Mouse (Mus musculus) stomach, embryonic 14.5 days (tissue): ENCODE data around the gene 1110008P14Rik. TPM values are rescaled to one million over a fixed set of nuclear protein-coding genes. Genes with fewer than 3 reads are reported as not detected.

Experiments
- ATAC-seq: fragments of 200-750 bp; cut with Nextera tagmentation; 2 replicates; pipeline ENCODE4 v1.8.0; 2017; ENCODE audit warnings: low read depth, moderate TSS enrichment; ENCODE audit not compliant: insufficient number of reproducible peaks, insufficient read depth, low FRiP score
- H3K27ac ChIP-seq: fragments of 300-500 bp; sonication (generic); 2 replicates; pipeline ENCODE4 v1.5.1; 2014; ENCODE audit warnings: mild to moderate bottlenecking, low read length, moderate library complexity, mixed read lengths
- H3K27me3 ChIP-seq: fragments of 300-500 bp; sonication (generic); 2 replicates; pipeline ENCODE4 v1.6.1; 2014; ENCODE audit warnings: low read length, control low read depth, mixed read lengths; ENCODE audit not compliant: control insufficient read depth, insufficient read depth
- H3K36me3 ChIP-seq: fragments of 300-500 bp; sonication (generic); 2 replicates; pipeline ENCODE4 v1.6.1; 2014; ENCODE audit warnings: mild to moderate bottlenecking, control low read depth, low read length, moderate library complexity, mixed read lengths; ENCODE audit not compliant: control insufficient read depth, insufficient read depth
- H3K4me1 ChIP-seq: fragments of 300-500 bp; sonication (generic); 2 replicates; pipeline ENCODE4 v1.6.1; 2014; ENCODE audit warnings: low read length, control low read depth, mixed read lengths; ENCODE audit not compliant: control insufficient read depth, insufficient read depth
- H3K4me2 ChIP-seq: fragments of 300-500 bp; sonication (generic); replicated peaks from 2 replicates; pipeline ENCODE4 v1.6.1; 2014; ENCODE audit warnings: low read depth, low read length, control low read depth
- H3K4me3 ChIP-seq: fragments of 300-500 bp; sonication (generic); 2 replicates; pipeline ENCODE4 v1.5.1; 2014; ENCODE audit warnings: low read depth, low read length, control low read depth
- H3K9ac ChIP-seq: fragments of 300-500 bp; sonication (generic); replicated peaks from 2 replicates; pipeline ENCODE4 v1.6.1; 2014; ENCODE audit warnings: low read depth, mild to moderate bottlenecking, control low read depth, low read length, moderate library complexity, mixed read lengths
- H3K9me3 ChIP-seq: fragments of 300-500 bp; sonication (generic); 2 replicates; pipeline ENCODE4 v1.6.1; 2016; ENCODE audit warnings: low read depth, low read length, control low read depth; ENCODE audit not compliant: control insufficient read depth
- WGBS: fragments of 180-500 bp; shearing (Covaris S2); extraction: QIAGEN DNeasy Blood & Tissue Kit; methylation state at CpG from one replicate; pipeline ENCODE4 v1.1.7; 2014; 5-methylcytosine and 5-hydroxymethylcytosine counted together
- polyA plus RNA-seq: library from polyadenylated mRNA; unstranded; fragments of >200 nt; fragmentation: Nextera tagmentation; extraction: Ambion mirVana; gene quantifications from 2 replicates; pipeline ENCODE4 v1.2.1, GENCODE M21; 2014

1110008P14Rik gene
- polyA plus RNA-seq, 1 experiment from 2014 or later: 46.3 TPM

DNA sequence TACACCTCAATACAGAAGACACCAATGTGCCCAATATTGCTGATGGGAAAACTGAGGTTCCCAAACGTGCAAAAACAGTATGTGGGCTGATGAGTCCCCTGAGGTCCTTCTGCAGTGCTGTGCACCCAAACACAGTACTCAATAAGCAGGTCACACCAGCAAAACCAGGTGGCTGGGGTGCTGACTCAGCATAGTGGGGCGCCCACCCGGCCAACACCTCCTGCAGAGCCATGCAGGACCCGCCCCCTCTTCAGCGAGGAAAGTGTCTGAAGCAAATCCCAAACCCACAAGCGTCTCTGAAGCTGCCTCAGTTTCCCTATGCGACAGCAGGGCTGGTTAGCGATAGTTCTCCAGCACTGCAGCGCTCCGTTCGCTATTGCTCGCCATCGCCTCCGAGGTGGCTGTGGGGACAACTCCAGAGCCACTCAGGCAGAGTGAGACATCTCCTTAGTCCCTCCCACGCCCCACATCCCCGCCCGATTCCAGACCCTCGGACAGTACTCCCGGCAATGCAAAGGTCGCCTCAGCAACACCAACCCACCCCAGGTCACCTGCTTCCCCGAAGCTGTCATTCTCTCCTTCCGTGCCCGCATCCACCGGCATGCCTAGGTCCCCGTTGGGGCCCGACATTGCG, 480 bp downstream of the 1110008P14Rik start:
- Histone ChIP-seq H3K27me3 (no peaks in the 10 kb centered on the region), H3K4me1 (peaks cover 4% of the 10 kb centered on the region; the same call in 1 of the 2 replicates), H3K4me2 (peak overlapping the region; percentile 98), H3K4me3 (peak overlapping the region; percentile 69), H3K9ac (peak overlapping the region; percentile 42; the same call in 1 of the 2 replicates), H3K9me3 (no peaks in the 10 kb centered on the region), H3K36me3 (peaks cover 23% of the 10 kb centered on the region), H3K27ac (no peak overlapping the region)
- WGBS: under 1% methylated on average over 27 of the region's 27 CpGs
- ATAC-seq: peak; percentile 38; the same call in 1 of the 2 replicates

DNA sequence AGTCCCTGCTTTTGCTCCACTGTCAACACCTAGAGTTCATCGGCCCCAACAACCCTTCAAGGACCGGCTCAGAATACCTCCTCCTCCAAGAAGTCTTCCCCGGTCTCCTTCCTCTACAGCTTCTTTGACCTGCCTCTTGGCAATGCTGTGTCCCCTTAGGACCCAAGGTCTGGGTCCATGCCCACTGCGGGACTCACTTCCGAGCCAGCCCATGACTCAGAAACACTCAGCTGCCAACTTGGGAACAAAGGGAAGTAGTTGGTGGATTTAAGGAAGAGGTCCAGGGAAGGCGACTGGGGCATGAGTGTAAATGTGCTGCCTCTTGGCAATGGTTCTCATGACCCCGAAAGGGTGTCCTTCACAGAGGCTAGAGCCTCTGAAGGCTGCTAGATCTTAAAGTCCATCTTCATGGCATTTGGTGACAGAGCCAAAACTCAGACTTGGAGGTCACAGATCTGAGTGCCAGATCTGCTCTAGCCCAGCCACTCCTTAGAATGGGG, 1.7 kb downstream of the 1110008P14Rik start:
- Histone ChIP-seq H3K9ac (no peak overlapping the region), H3K27ac (no peak overlapping the region), H3K36me3 (peaks cover 34% of the 10 kb centered on the region), H3K4me1 (peaks cover 4% of the 10 kb centered on the region; the same call in 1 of the 2 replicates), H3K4me3 (no peak overlapping the region), H3K27me3 (no peaks in the 10 kb centered on the region), H3K4me2 (no peak overlapping the region), H3K9me3 (no peaks in the 10 kb centered on the region)
- no peak for ATAC-seq
- 89% methylated on average over 7 of the region's 7 CpGs for WGBS

DNA sequence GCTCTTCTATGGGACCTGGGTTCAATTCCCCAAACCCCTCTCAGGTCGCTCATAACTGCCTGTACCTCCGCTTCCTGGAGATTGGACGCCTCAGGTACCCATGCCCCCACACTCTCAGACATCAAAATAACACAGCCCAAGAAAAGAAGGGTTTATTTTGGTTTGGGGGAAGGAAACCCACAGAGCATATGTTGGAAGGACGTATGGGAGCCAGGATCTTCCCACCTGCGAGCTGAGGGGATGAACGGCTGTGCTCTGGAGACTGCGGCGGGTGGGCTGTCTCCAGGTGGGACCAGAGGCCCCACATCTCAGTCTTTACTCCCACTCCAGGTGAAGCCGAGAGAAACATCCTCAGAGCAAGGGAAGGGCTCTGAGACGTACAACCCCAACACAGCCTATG, 4.8 kb downstream of the 1110008P14Rik start:
- Histone ChIP-seq H3K27me3 (no peaks in the 10 kb centered on the region), H3K4me2 (no peak overlapping the region), H3K4me1 (peaks cover 4% of the 10 kb centered on the region; the same call in 1 of the 2 replicates), H3K9me3 (no peaks in the 10 kb centered on the region), H3K9ac (no peak overlapping the region), H3K36me3 (peaks cover 49% of the 10 kb centered on the region), H3K27ac (no peak overlapping the region), H3K4me3 (no peak overlapping the region)
- no peak for ATAC-seq
- WGBS: 95% methylated on average over 10 of the region's 10 CpGs

DNA sequence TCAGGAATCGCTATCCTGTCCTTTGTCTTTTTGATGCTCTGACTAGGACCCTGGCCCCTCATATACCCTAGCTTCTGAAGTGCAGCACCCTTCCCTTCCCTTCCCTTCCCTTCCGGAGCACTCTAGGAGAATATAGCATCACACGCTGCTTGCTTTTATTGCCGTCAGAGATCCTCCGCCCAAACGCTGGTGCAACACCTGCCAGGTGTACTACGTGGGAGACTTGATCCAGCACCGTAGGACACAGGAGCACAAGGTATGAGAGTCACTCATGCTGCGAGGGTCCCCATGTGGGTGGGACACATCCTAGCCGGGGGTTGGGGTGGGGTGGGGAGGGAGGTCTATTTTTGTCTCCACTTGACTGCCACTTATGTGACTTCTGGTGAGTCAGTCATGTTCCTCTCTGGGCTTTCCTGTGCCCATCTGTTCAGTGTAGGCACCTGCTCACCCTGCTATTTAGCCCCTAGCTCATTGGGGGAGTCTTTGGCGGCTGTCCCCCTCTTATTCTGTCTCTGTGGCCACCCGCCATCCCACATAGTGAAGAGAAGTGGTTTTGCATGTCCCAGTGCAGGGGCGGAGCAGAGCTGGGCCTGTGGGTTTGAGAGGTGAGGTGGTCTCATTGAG, 6.3 kb downstream of the 1110008P14Rik start:
- no peaks in the 10 kb centered on the region for H3K4me1 ChIP-seq
- H3K4me3 ChIP-seq: no peak overlapping the region
- H3K27ac ChIP-seq: no peak overlapping the region
- 91% methylated on average over 13 of the region's 13 CpGs for WGBS
- H3K9ac ChIP-seq: no peak overlapping the region
- no peak overlapping the region for H3K4me2 ChIP-seq
- ATAC-seq: no peak
- no peaks in the 10 kb centered on the region for H3K27me3 ChIP-seq
- peaks cover 62% of the 10 kb centered on the region for H3K36me3 ChIP-seq
- no peaks in the 10 kb centered on the region for H3K9me3 ChIP-seq

DNA sequence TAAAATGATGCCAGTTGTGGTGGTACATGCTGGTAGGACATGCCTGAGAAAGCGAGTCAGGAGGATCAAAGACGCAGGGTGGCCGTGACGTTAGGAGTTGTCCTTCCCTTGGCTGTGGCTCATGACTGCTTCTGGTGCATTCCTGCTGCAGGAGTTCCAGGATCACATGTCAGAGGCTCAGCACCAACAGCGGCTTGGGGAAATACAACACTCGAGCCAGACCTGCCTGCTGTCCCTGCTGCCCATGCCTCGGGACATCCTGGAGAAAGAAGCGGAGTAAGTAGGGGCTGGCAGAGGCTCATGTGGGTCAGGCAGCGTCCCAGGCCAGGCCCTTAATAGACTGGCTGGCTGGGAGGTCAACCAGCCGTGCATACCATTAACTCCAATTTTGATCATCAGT, 7.5 kb downstream of the 1110008P14Rik start:
- H3K36me3 ChIP-seq: peaks cover 74% of the 10 kb centered on the region
- H3K9me3 ChIP-seq: no peaks in the 10 kb centered on the region
- H3K4me2 ChIP-seq: no peak overlapping the region
- H3K4me1 ChIP-seq: no peaks in the 10 kb centered on the region
- H3K4me3 ChIP-seq: no peak overlapping the region
- WGBS: 91% methylated on average over 10 of the region's 10 CpGs
- ATAC-seq: no peak
- no peaks in the 10 kb centered on the region for H3K27me3 ChIP-seq
- no peak overlapping the region for H3K9ac ChIP-seq
- no peak overlapping the region for H3K27ac ChIP-seq

DNA sequence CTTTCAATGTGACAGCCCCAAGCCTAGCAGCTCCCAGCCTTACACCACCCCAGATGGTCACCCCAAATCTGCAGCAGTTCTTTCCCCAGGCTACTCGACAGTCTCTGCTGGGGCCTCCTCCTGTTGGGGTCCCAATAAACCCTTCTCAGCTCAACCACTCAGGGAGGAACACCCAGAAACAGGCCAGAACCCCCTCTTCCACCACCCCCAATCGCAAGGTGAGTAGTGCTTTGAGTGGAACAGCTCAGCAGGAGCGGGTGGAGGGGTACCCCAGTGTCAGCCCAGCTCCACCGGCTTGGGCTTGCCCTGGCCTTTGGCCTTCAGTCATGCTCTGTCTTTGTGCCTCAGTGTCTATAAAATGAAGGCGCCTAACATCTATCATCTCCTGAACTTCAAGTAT, 14.4 kb downstream of the 1110008P14Rik start:
- H3K4me2 ChIP-seq: no peak overlapping the region
- no peak overlapping the region for H3K4me3 ChIP-seq
- no peak overlapping the region for H3K27ac ChIP-seq
- peaks cover 50% of the 10 kb centered on the region for H3K36me3 ChIP-seq
- no peaks in the 10 kb centered on the region for H3K27me3 ChIP-seq
- peaks cover 8% of the 10 kb centered on the region; the same call in 1 of the 2 replicates for H3K4me1 ChIP-seq
- no peak overlapping the region for H3K9ac ChIP-seq
- ATAC-seq: no peak
- no peaks in the 10 kb centered on the region for H3K9me3 ChIP-seq
- WGBS: 94% methylated on average over 5 of the region's 5 CpGs

DNA sequence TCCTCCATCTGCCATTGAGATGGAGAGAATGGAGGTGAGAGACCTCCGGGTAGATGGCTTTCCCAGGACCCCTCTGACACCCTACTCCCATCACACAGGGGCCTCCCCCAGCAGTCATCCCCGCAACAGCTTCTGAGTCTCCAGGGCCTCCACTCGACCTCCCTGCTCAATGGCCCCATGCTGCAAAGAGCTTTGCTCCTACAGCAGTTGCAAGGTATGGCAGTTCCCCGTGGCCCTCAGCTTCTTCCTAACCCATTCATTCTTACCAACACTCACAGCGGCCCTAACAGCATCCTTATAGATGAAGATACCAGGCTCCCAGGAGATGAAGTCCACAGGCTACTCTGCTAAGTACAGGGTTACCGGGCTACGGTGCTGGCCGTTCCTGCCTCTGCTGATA, 17.6 kb downstream of the 1110008P14Rik start:
- Histone ChIP-seq H3K9ac (no peak overlapping the region), H3K36me3 (peaks cover 22% of the 10 kb centered on the region), H3K4me3 (peak overlapping the region; percentile 53), H3K4me2 (peak overlapping the region; percentile 68), H3K27ac (no peak overlapping the region), H3K4me1 (peaks cover 13% of the 10 kb centered on the region), H3K9me3 (no peaks in the 10 kb centered on the region), H3K27me3 (no peaks in the 10 kb centered on the region)
- ATAC-seq: no peak
- 85% methylated on average over 8 of the region's 8 CpGs for WGBS

DNA sequence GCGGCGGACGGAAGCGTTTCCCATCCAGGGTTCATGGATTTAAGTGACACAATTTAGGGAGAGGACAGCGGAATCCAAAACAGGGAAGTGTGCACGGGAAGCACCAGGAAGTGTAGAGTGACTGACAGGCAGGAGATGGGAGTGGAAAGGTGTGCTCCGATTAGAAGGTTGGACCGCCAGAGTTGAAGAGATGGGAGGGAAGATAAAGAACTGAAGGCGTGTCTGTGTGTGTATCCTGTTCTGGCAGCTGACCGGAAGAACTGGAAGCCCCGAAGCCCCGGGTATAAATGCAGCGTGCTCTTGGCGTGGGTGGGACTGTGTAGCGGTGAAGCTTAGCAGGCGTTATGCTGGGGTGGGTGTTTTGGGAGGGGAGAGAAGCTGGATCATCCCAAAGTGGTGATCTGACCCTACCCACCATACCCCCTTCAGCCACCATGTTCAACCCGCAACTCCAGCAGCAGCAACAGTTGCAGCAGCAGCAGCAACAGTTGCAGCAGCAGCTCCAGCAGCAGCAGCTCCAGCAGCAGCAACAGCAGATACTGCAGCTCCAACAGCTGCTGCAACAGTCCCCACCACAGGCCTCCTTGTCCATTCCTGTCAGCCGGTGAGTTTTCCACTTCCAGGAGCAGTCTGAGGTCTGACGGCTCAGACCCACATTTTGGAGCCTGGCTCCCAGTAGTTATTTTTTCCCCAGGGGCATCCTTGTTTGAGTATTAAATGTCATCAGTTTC, 18.2 kb downstream of the 1110008P14Rik start:
- Histone ChIP-seq H3K27ac (peak overlapping the region; percentile 64), H3K9ac (peak overlapping the region; percentile 41), H3K4me3 (peak overlapping the region; percentile 53), H3K4me1 (peaks cover 13% of the 10 kb centered on the region), H3K36me3 (peaks cover 21% of the 10 kb centered on the region), H3K4me2 (peak overlapping the region; percentile 68), H3K9me3 (no peaks in the 10 kb centered on the region), H3K27me3 (no peaks in the 10 kb centered on the region)
- 5% methylated on average over 19 of the region's 19 CpGs for WGBS
- ATAC-seq: peak; percentile 51; the same call in 1 of the 2 replicates
